ENCODE assay signal across 10 mouse cellular contexts in the genomic region with DNA sequence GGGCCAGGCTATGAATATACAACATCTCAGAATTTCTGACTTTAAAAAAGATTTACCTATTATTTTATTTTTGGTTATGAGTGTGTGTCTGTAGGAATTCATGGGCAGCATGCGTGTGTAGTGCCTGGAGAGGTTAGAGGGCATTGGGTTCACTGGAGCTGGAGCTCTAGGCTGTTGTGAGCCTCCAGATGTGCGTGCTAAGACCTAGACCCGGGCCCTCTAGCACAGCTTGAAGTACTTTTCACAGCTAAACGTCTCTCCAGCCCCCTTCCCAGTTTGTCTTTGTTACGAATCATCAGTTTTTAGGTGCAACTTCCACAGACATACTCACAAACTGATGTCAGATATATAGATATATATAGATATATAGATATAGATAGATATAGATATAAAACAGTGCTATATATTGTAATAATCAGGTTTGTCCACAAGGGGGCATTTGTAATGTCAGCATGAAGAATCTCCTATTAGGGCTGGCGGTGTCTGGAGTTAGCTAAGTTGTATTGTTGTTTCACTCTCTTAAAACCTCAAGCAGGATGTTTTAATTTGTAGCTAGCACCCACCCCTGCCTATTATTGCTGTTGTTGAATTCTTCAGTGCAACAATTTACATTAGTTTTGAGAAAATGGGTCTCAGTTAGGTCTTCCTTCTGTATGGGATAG. TPM values are rescaled to one million over a fixed set of nuclear protein-coding genes. Genes with fewer than 3 reads are reported as not detected.
A peak's percentile ranks its signal among the peaks of the same experiment; 100 is the strongest.
DNase-seq lines count a peak whose midpoint lies in the region; ATAC-seq and TF ChIP-seq lines count a peak whose summit lies in the region.
"Had no signal": no experiment of that assay in that cellular context is flagged by ENCODE, and none has a peak within 500 bp of the region (broad histone marks: within the 10 kb centered on the region; RNA-seq: fewer than 3 reads in every experiment).

No protein-coding gene starts in this region.

- no peak overlapping the region for H3K4me3 ChIP-seq in heart, postnatal 0 days (ENCODE audit: low read depth, low read length)
- no peak overlapping the region for H3K4me3 ChIP-seq in heart, embryonic 12.5 days
- no peak overlapping the region for H3K4me3 ChIP-seq in hindbrain, embryonic 13.5 days
- H3K4me3 ChIP-seq: liver, embryonic 15.5 days had no signal

- H3K9me3 ChIP-seq in heart, postnatal 0 days (replicated peaks; ENCODE audit: control insufficient read depth, low read length): no peaks in the 10 kb centered on the region
- H3K9me3 ChIP-seq in heart, embryonic 12.5 days (replicated peaks): no peaks in the 10 kb centered on the region
- H3K9me3 ChIP-seq in hindbrain, embryonic 13.5 days: no peaks in the 10 kb centered on the region
- H3K9me3 ChIP-seq: liver, embryonic 15.5 days had no signal

- H3K27ac ChIP-seq in heart, postnatal 0 days (ENCODE audit: low read depth): no peak overlapping the region
- H3K27ac ChIP-seq in heart, embryonic 12.5 days (ENCODE audit: poor library complexity, severe bottlenecking): no peak overlapping the region
- no peak overlapping the region for H3K27ac ChIP-seq in hindbrain, embryonic 13.5 days
- H3K27ac ChIP-seq: liver, embryonic 15.5 days had no signal

- ATAC-seq in heart, postnatal 0 days (ENCODE audit: insufficient read depth, low read depth): no peak
- no peak for ATAC-seq in heart, embryonic 12.5 days (ENCODE audit: insufficient number of reproducible peaks, low FRiP score)
- ATAC-seq in hindbrain, embryonic 13.5 days (ENCODE audit: low FRiP score): 0 out of 2 replicates have a peak, but pooled peaks have one; percentile 50

- no peak overlapping the region for H3K4me2 ChIP-seq in heart, postnatal 0 days (ENCODE audit: low read depth, low read length)
- no peak overlapping the region for H3K4me2 ChIP-seq in heart, embryonic 12.5 days
- no peak overlapping the region for H3K4me2 ChIP-seq in hindbrain, embryonic 13.5 days
- H3K4me2 ChIP-seq: liver, embryonic 15.5 days had no signal

- WGBS in heart, postnatal 0 days: 67% methylated on average over 6 of the region's 6 CpGs
- WGBS in heart, embryonic 12.5 days: 68% methylated on average over 6 of the region's 6 CpGs
- 60% methylated on average over 6 of the region's 6 CpGs for WGBS in hindbrain, embryonic 13.5 days

- no peaks in the 10 kb centered on the region for H3K27me3 ChIP-seq in heart, postnatal 0 days (ENCODE audit: control insufficient read depth, insufficient read depth, low read length)
- no peaks in the 10 kb centered on the region for H3K27me3 ChIP-seq in heart, embryonic 12.5 days (replicated peaks)
- 0 out of 2 replicates have a peak, but pooled peaks cover 3% of the 10 kb centered on the region for H3K27me3 ChIP-seq in hindbrain, embryonic 13.5 days
- H3K27me3 ChIP-seq: liver, embryonic 15.5 days had no signal

- H3K9ac ChIP-seq in heart, postnatal 0 days (replicated peaks; ENCODE audit: low read depth, low read length): no peak overlapping the region
- H3K9ac ChIP-seq in heart, embryonic 12.5 days: no peak overlapping the region
- no peak overlapping the region for H3K9ac ChIP-seq in hindbrain, embryonic 13.5 days
- H3K9ac ChIP-seq: liver, embryonic 15.5 days had no signal

- TF ChIP-seq CTCF in heart, postnatal 0 days (IDR thresholded peaks at IDR 0.05; ENCODE audit: low read depth): peak; percentile 52

- intact Hi-C loops in gastrocnemius, postnatal 36 days (cut with DNase I): loop anchor here (1.0 kb wide), 1 partner anchor 201 kb away; no protein-coding TSS in a partner anchor

- H3K36me3 ChIP-seq in heart, postnatal 0 days (replicated peaks; ENCODE audit: control insufficient read depth, insufficient read depth, low read length): no peaks in the 10 kb centered on the region
- no peaks in the 10 kb centered on the region for H3K36me3 ChIP-seq in heart, embryonic 12.5 days
- H3K36me3 ChIP-seq in hindbrain, embryonic 13.5 days: no peaks in the 10 kb centered on the region
- H3K36me3 ChIP-seq: liver, embryonic 15.5 days had no signal

- TF ChIP-seq EP300 in heart, postnatal 0 days (IDR thresholded peaks at IDR 0.05; ENCODE audit: low read depth): no peak

- peak; percentile 56 for DNase-seq in heart, postnatal 0 days (ENCODE audit: low spot score)
- DNase-seq in 3T3-L1 (ENCODE audit: low read depth, low spot score) (peak; percentile 86), R1 (ENCODE audit: low read depth, low spot score) (peak; percentile 48)
- DNase-seq in frontal cortex, postnatal 36 days (ENCODE audit: low spot score in 2 of 2): no peak
- no peak for DNase-seq in gastrocnemius, postnatal 36 days
- DNase-seq in layer of hippocampus, postnatal 36 days: no peak

- no peaks in the 10 kb centered on the region for H3K4me1 ChIP-seq in heart, postnatal 0 days (ENCODE audit: control insufficient read depth, insufficient read depth)
- H3K4me1 ChIP-seq in heart, embryonic 12.5 days (replicated peaks): peaks cover 9% of the 10 kb centered on the region; the same call in 1 of the 2 replicates
- H3K4me1 ChIP-seq in hindbrain, embryonic 13.5 days (replicated peaks): peaks cover 6% of the 10 kb centered on the region; the same call in 1 of the 2 replicates
- H3K4me1 ChIP-seq: liver, embryonic 15.5 days had no signal

RNA-seq across cellular contexts. Expression of a gene that starts 15.7 kb away (rescaled TPM):
- total RNA-seq in heart, postnatal 0 days (2014; rRNA removed; ENCODE audit: low replicate concordance): not detected in 2 replicates
- polyA plus RNA-seq in heart, postnatal 0 days (2015; fragmentation: Nextera tagmentation; extraction: Ambion mirVana): not detected in 2 replicates
- polyA plus RNA-seq in heart, embryonic 12.5 days (2016; fragmentation: Nextera tagmentation; extraction: Ambion mirVana): 0.08 TPM in 1 of 2 replicates, not detected in the other
- 0.05 TPM in 1 of 2 replicates, not detected in the other for polyA plus RNA-seq in hindbrain, embryonic 13.5 days (2015; fragmentation: Nextera tagmentation; extraction: Ambion mirVana)
- total RNA-seq in gastrocnemius, postnatal 36 days (2021): under 1 TPM in 1 of 2 experiments, not detected in 1; 0.08 TPM
- under 1 TPM; 0.22 to 0.56 TPM for total RNA-seq in layer of hippocampus, postnatal 36 days (2021)
- total RNA-seq: gastrocnemius, adult 8-10 months had no signal
- polyA plus RNA-seq: liver, embryonic 15.5 days had no signal

RNA-seq across cellular contexts. Expression of a gene that starts 29.0 kb away (rescaled TPM):
- not detected in 2 replicates for total RNA-seq in heart, postnatal 0 days (2014; rRNA removed; ENCODE audit: low replicate concordance)
- not detected in 2 replicates for polyA plus RNA-seq in heart, postnatal 0 days (2015; fragmentation: Nextera tagmentation; extraction: Ambion mirVana)
- 0.06 and 0.10 TPM in 2 replicates for polyA plus RNA-seq in heart, embryonic 12.5 days (2016; fragmentation: Nextera tagmentation; extraction: Ambion mirVana)
- not detected in 2 replicates for polyA plus RNA-seq in hindbrain, embryonic 13.5 days (2015; fragmentation: Nextera tagmentation; extraction: Ambion mirVana)
- total RNA-seq in gastrocnemius, postnatal 36 days (2021): not detected
- not detected for total RNA-seq in layer of hippocampus, postnatal 36 days (2021)
- total RNA-seq: gastrocnemius, adult 8-10 months had no signal
- polyA plus RNA-seq: liver, embryonic 15.5 days had no signal

RNA-seq across cellular contexts. Expression of a gene that starts 40.9 kb away (rescaled TPM):
- 20.7 and 22.0 TPM in 2 replicates for total RNA-seq in heart, postnatal 0 days (2014; rRNA removed; ENCODE audit: low replicate concordance)
- polyA plus RNA-seq in heart, postnatal 0 days (2015; fragmentation: Nextera tagmentation; extraction: Ambion mirVana): 17.7 and 20.6 TPM in 2 replicates
- polyA plus RNA-seq in heart, embryonic 12.5 days (2016; fragmentation: Nextera tagmentation; extraction: Ambion mirVana): 49.0 and 49.1 TPM in 2 replicates
- polyA plus RNA-seq in hindbrain, embryonic 13.5 days (2015; fragmentation: Nextera tagmentation; extraction: Ambion mirVana): 20.0 and 21.7 TPM in 2 replicates
- 10 to 100 TPM; 22.9 to 28.9 TPM for total RNA-seq in gastrocnemius, postnatal 36 days (2021)
- total RNA-seq in layer of hippocampus, postnatal 36 days (2021): 10 to 100 TPM; 39.2 to 40.3 TPM

Comparison
In these comparisons a context has a peak if more than half of its experiments do, and no peak if none do; other contexts are left out.
1. DNase-seq: peak in heart, postnatal 0 days (single experiment), 3T3-L1 (single experiment) and R1 (single experiment); none in frontal cortex, postnatal 36 days (0 of 2), gastrocnemius, postnatal 36 days (0 of 2) and layer of hippocampus, postnatal 36 days (0 of 2).